Mouse (Mus musculus) intestine, postnatal 0 days (tissue): ENCODE data around the gene Krtap5-4. TPM values are rescaled to one million over a fixed set of nuclear protein-coding genes. Genes with fewer than 3 reads are reported as not detected.

ENCODE experiments used
- ATAC-seq: fragments of 200-750 bp; cut with Nextera tagmentation; 2 replicates; pipeline ENCODE4 v1.8.0; 2017; ENCODE audit warnings: mild to moderate bottlenecking, moderate TSS enrichment, moderate library complexity
- H3K27ac ChIP-seq: fragments of 300-500 bp; sonication (generic); 2 replicates; pipeline ENCODE4 v1.5.1; 2014; ENCODE audit warnings: mild to moderate bottlenecking, low read depth, low read length, moderate library complexity
- H3K27me3 ChIP-seq: fragments of 300-500 bp; sonication (generic); replicated peaks from 2 replicates; pipeline ENCODE4 v1.6.1; 2014; ENCODE audit warnings: low read length, mixed read lengths; ENCODE audit not compliant: control insufficient read depth, insufficient read depth
- H3K36me3 ChIP-seq: fragments of 300-500 bp; sonication (generic); 2 replicates; pipeline ENCODE4 v1.6.1; 2014; ENCODE audit warnings: mild to moderate bottlenecking, moderate library complexity; ENCODE audit not compliant: control insufficient read depth, insufficient read depth
- H3K4me1 ChIP-seq: fragments of 300-500 bp; sonication (generic); replicated peaks from 2 replicates; pipeline ENCODE4 v1.6.1; 2014; ENCODE audit warnings: antibody characterized with exemption, low read length, mixed read lengths; ENCODE audit not compliant: control insufficient read depth, insufficient read depth
- H3K4me2 ChIP-seq: fragments of 300-500 bp; sonication (generic); replicated peaks from 2 replicates; pipeline ENCODE4 v1.6.1; 2014; ENCODE audit warnings: low read depth, mild to moderate bottlenecking, moderate library complexity
- H3K4me3 ChIP-seq: fragments of 300-500 bp; sonication (generic); 2 replicates; pipeline ENCODE4 v1.5.1; 2014; ENCODE audit warnings: low read depth, low read length
- H3K9ac ChIP-seq: fragments of 300-500 bp; sonication (generic); 2 replicates; pipeline ENCODE4 v1.6.1; 2014; ENCODE audit warnings: mild to moderate bottlenecking, low read depth, low read length
- H3K9me3 ChIP-seq: fragments of 300-500 bp; sonication (generic); 2 replicates; pipeline ENCODE4 v1.6.1; 2016; ENCODE audit warnings: mixed run types; ENCODE audit not compliant: control insufficient read depth
- CTCF ChIP-seq: sonication (generic); IDR thresholded peaks from 2 replicates; pipeline ENCODE4 v1.5.1; 2016; ENCODE audit warnings: low read depth, mild to moderate bottlenecking, control low read depth, antibody characterized with exemption, moderate library complexity
- WGBS: fragments of 180-500 bp; shearing (Covaris S2); extraction: QIAGEN DNeasy Blood & Tissue Kit; methylation state at CpG from one replicate; pipeline ENCODE4 v1.1.7; 2014; 5-methylcytosine and 5-hydroxymethylcytosine counted together
- polyA plus RNA-seq: library from polyadenylated mRNA; unstranded; fragments of >200 nt; fragmentation: Nextera tagmentation; extraction: Ambion mirVana; gene quantifications from 2 replicates; pipeline ENCODE4 v1.2.1, GENCODE M21; 2015

Krtap5-4 gene
- polyA plus RNA-seq, 1 experiment from 2014 or later: not detected

DNA sequence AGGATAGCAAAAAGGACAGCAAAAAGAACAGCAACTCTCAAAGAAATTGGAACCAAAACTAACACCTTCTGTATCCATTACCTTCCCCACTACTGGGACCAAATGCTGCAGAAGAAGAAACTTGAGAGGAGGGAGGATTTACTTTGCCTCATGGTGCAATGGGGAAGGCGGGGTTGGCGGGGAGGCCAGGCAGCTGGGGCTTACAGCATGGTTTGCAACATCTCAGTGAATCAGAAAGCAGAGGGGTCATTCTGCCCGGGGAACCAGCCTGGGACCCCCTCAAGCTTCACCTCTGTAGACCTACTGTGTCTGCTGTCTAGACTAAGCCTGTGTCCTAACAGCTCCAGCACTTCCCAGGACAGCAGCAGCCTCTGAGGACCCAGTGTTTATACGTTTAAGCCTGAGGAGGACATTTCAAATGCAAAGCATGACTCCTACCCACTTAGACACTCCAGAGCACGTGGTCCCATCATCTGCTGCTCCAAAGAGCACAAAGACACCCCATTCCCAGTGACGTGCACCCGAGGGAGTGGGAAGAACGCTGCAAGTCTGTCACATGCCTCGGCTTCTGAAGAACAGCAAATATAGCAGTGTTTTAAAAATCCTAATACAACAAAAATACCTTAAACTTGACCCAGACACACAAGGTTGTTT, 46.1 kb downstream of the Krtap5-4 start:
- Histone ChIP-seq H3K36me3 (no peaks in the 10 kb centered on the region), H3K4me2 (no peak overlapping the region), H3K4me3 (no peak overlapping the region), H3K9me3 (no peaks in the 10 kb centered on the region), H3K4me1 (no peaks in the 10 kb centered on the region), H3K9ac (no peak overlapping the region), H3K27me3 (no peaks in the 10 kb centered on the region), H3K27ac (no peak overlapping the region)
- 37% methylated on average over 9 of the region's 9 CpGs for WGBS
- no peak for TF ChIP-seq CTCF
- no peak for ATAC-seq

DNA sequence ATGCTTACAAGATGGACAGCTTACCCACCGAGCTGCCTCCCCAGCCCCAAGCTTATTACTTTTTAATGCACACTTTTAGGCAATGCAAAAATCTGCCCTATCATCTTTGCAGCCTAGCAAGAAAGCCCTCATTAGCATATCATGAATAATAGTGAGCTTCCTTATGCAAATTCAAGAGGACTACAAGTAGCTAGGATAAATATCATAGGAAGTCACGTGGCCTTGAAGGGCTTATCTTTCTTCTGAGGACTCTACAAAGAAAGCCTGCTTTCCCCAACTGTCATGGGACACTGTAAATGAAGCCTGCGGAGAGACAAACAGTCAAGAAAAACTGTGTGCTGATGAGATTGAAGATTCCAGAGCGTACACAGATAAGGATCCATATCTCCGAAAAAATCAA, 48.2 kb downstream of the Krtap5-4 start:
- Histone ChIP-seq H3K9ac (no peak overlapping the region), H3K9me3 (no peaks in the 10 kb centered on the region), H3K4me2 (no peak overlapping the region), H3K27me3 (no peaks in the 10 kb centered on the region), H3K4me1 (no peaks in the 10 kb centered on the region), H3K4me3 (no peak overlapping the region), H3K36me3 (no peaks in the 10 kb centered on the region), H3K27ac (no peak overlapping the region)
- no peak for TF ChIP-seq CTCF
- no peak for ATAC-seq
- 60% methylated on average over 5 of the region's 5 CpGs for WGBS

- Histone ChIP-seq H3K9me3 (no peaks in the 10 kb centered on the region), H3K27ac (no peak overlapping the region), H3K9ac (no peak overlapping the region), H3K36me3 (no peaks in the 10 kb centered on the region), H3K4me2 (no peak overlapping the region), H3K4me3 (no peak overlapping the region), H3K27me3 (no peaks in the 10 kb centered on the region), H3K4me1 (no peaks in the 10 kb centered on the region)
- no peak for ATAC-seq
- no peak for TF ChIP-seq CTCF
- 56% methylated on average over 5 of the region's 5 CpGs for WGBS
These were observed 50.5 kb downstream of the Krtap5-4 start for GRCm38 (mm10) chr7:142353854-142354253.

Other genes starting within 250 kb of the Krtap5-4 start
- gene Mob2, start 242.5 kb upstream of the Krtap5-4 start, polyA plus RNA-seq: 49.5 and 54.7 TPM in 2 replicates
- gene Dusp8, start 207.7 kb upstream of the Krtap5-4 start, polyA plus RNA-seq: 5.8 and 6.4 TPM in 2 replicates
- gene Gm45618, start 182.8 kb upstream of the Krtap5-4 start, polyA plus RNA-seq: not detected in 2 replicates
- not detected in 2 replicates for gene Gm39115, start 167.5 kb upstream of the Krtap5-4 start, polyA plus RNA-seq
- not detected in 2 replicates for gene Gm45337, start 158.9 kb upstream of the Krtap5-4 start, polyA plus RNA-seq
- gene Gm29735, start 146.4 kb upstream of the Krtap5-4 start, polyA plus RNA-seq: not detected in 2 replicates
- not detected in 2 replicates for gene Gm4553, start 137.8 kb upstream of the Krtap5-4 start, polyA plus RNA-seq
- not detected in 2 replicates for gene Krtap5-2, start 127.5 kb upstream of the Krtap5-4 start, polyA plus RNA-seq
- not detected in 2 replicates for gene Gm10153, start 113.2 kb upstream of the Krtap5-4 start, polyA plus RNA-seq
- gene Krtap5-3, start 102.2 kb upstream of the Krtap5-4 start, polyA plus RNA-seq: not detected in 2 replicates
- not detected in 2 replicates for gene Gm7579, start 91.7 kb upstream of the Krtap5-4 start, polyA plus RNA-seq
- gene Krtap5-5, start 73.6 kb upstream of the Krtap5-4 start, polyA plus RNA-seq: not detected in 2 replicates
- not detected in 2 replicates for gene Gm40460, start 62.5 kb upstream of the Krtap5-4 start, polyA plus RNA-seq
- not detected in 2 replicates for gene Gm2431, start 45.2 kb upstream of the Krtap5-4 start, polyA plus RNA-seq
- gene Gm4559, start 29.2 kb upstream of the Krtap5-4 start, polyA plus RNA-seq: not detected in 2 replicates
- not detected in 2 replicates for gene Krtap5-1, start 6.4 kb upstream of the Krtap5-4 start, polyA plus RNA-seq
- gene Ifitm10, start 70.2 kb downstream of the Krtap5-4 start, polyA plus RNA-seq: 1.5 and 1.6 TPM in 2 replicates
- gene Gm49369, start 79.1 kb downstream of the Krtap5-4 start, polyA plus RNA-seq: not detected in 2 replicates
- gene Ctsd, start 84.5 kb downstream of the Krtap5-4 start, polyA plus RNA-seq: 479 and 496 TPM in 2 replicates
- gene Syt8, start 131.3 kb downstream of the Krtap5-4 start, polyA plus RNA-seq: 0.60 and 1.3 TPM in 2 replicates
- 1.9 and 2.4 TPM in 2 replicates for gene Tnni2, start 138.3 kb downstream of the Krtap5-4 start, polyA plus RNA-seq
- 55.2 and 61.8 TPM in 2 replicates for gene Lsp1, start 157.3 kb downstream of the Krtap5-4 start, polyA plus RNA-seq
- 3.0 TPM in 2 replicates for gene Tnnt3, start 195.3 kb downstream of the Krtap5-4 start, polyA plus RNA-seq
- gene Mrpl23, start 229.1 kb downstream of the Krtap5-4 start, polyA plus RNA-seq: 26.7 and 33.0 TPM in 2 replicates